Mouse (Mus musculus) spleen, postnatal 36 days (tissue): ENCODE results near the gene Bptf.
A peak's percentile ranks its signal among the peaks of the same experiment; 100 is the strongest.
"Not testable (repeated sequence)": the region's sequence is repeated elsewhere in the genome, so short reads cannot be mapped to it uniquely, and the experiment has no call there.

ENCODE experiments used
- DNase-seq, 2 experiments: peaks; one replicate each; pipeline ENCODE4 v3.0.0; 2022; ENCODE audit warnings: low spot score in 2 of 2, mixed read lengths in 1 of 2

Gene Bptf

DNA sequence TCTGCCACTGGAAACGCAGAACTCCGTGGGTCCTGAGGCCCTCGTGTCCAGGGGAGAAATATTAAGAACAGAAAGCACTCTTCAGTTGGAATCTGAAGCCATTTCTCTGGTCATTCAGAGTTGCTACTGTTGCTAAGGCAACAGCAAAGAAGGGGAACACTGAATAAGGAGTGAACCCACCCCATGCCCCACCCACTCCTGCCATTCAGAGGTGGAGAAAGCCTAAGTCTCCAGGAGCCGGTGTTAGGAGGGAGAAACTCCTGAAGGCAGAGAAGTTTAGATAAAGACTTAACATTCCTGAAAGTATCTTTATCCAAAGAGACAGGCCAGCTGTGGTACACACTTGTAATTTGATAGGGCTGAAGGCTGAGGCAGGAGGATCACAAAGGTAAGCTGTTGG is 112.6 kb downstream of the Bptf start:
- no peak for DNase-seq

DNA sequence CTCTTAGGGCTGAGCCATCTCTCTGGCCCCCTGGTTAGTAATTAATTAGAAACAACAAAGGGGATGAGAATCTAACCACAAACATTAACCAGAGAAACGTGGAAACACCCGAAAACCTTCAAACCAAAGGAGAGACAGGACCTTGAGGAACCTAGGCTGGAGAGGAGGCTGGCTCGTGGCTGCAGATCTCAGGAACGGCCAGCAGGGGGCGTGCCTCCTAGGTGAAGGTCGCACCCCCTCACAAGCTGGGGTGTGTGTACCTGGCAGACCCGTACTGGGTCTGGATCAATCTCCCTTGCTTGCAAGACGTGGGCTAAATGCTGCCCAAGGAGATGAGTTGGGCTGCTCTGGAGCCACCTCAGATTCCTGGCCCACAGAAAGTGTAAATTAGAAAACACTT is 113.3 kb downstream of the Bptf start:
- no peak for DNase-seq

GRCm38 (mm10) chr11:107017339-107017886 is 114.5 kb downstream of the Bptf start:
- no peak for DNase-seq

GRCm38 (mm10) chr11:107016893-107017292 is 115.0 kb downstream of the Bptf start:
- DNase-seq = no peak

GRCm38 (mm10) chr11:107015535-107016187 is 116.3 kb downstream of the Bptf start:
- not testable (repeated sequence) for DNase-seq

GRCm38 (mm10) chr11:107014597-107015309 is 117.2 kb downstream of the Bptf start:
- DNase-seq = peak in 1 of 2 experiments; percentile 41

DNA sequence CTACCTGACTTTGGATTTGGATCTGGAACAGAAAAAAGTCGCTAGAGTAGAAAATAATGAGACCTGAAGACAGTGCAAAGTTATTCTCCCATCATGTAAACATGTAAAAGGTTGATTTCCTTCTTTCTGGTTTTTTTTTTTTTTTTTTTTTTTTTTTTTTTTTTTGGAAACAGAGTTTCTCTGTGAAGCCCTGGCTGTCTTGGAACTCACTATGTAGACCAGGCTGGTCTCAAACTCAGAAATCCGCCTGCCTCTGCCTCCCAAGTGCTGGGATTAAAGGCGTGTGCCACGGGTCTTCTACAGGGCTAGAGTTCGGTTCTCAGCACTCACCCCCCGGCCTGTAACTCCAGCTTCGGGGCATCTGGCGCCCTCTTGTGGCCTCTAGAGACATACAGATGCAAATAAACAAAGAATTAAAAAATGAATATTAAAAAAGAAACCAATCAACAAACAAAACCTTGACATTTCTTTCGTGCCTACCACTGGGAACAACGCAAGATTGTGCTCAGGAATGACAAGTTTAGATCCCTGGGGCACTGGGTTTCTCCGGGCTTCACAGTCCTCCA is 117.8 kb downstream of the Bptf start:
- no peak for DNase-seq

DNA sequence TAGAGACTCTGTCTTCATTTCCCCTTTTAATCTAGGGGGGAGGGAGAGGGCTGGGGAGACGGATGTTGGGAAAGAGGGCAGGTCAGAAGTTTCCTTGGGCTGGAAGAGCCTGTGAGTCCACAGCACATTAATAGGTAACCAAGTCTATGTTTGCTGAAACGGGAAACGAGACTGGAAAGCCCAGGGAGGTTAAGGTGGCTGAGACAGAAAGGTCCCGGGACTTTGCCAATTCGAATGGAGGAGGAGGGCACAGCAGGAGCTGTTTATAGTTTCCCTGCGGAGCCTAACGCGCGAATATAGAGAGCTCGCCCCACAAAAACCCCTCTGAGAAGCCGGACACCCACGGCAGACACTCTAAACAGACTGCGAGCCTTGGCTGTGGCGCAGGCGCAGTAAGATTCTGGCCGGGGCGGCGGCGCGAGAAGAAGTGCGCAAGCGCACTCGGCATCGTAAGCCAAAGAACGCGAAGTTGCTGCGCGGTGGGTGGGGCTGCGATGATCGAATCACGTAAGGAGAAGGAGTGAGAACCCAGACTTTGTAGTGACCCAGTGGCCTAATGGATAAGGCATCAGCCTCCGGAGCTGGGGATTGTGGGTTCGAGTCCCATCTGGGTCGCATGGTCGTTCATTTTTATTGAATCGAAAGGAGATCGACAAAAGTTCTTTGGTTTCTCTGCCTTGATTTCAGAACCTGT is 119.5 kb downstream of the Bptf start:
- peak; percentile 97 for DNase-seq

DNA sequence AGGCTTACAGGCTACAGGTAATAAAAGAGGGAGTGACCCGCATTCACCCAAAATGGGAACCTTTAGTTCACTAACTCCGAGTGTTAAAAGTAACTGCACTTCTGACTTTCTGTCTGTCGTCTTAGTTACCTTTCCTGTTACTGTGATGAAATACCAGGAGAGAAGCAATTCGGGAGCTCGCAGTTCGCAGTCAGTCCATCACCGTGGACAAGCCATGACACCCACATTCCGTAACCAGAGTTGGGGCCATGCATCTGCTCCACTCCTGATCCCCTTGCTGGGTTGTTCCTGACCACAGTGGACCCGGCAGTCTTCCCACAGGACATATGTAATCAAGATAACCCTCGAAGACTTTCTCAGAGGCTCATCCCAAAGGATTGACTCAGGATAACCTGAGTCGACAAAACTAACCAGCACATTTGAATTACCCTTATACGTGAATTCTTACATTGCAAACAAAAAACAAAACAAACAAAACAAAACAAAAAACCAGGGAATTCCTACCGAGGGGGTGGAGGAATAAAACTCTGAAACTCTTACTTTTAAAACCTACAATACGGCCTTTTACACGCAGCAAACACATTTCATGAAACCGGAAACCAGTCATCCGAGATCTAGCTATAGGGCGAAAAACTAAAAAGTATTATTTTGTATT is 120.1 kb downstream of the Bptf start:
- no peak for DNase-seq

DNA sequence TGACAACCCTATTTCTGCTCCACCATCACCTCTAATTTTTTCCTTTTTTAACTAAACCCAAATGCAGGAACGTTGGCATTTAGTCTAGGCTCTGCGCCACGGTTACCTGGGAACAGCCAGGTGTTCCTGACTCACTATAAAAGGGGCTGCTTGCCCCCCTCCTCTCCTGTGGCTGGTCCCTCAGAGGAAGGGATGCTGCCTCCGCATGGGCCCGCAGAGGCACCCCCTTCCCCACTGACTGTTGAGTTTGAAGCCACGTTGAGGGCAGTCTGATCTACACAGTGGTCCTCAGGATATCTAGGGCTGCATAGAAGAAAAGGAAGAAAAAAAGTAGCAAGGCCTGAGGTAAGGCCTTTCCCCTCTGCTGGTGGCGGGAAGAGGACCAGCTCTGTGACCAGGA is 120.8 kb downstream of the Bptf start:
- DNase-seq = no peak

- no peak for DNase-seq
These were observed 121.5 kb downstream of the Bptf start for GRCm38 (mm10) chr11:107010447-107010846.

GRCm38 (mm10) chr11:107005538-107005937 is 126.4 kb downstream of the Bptf start:
- DNase-seq = no peak

DNA sequence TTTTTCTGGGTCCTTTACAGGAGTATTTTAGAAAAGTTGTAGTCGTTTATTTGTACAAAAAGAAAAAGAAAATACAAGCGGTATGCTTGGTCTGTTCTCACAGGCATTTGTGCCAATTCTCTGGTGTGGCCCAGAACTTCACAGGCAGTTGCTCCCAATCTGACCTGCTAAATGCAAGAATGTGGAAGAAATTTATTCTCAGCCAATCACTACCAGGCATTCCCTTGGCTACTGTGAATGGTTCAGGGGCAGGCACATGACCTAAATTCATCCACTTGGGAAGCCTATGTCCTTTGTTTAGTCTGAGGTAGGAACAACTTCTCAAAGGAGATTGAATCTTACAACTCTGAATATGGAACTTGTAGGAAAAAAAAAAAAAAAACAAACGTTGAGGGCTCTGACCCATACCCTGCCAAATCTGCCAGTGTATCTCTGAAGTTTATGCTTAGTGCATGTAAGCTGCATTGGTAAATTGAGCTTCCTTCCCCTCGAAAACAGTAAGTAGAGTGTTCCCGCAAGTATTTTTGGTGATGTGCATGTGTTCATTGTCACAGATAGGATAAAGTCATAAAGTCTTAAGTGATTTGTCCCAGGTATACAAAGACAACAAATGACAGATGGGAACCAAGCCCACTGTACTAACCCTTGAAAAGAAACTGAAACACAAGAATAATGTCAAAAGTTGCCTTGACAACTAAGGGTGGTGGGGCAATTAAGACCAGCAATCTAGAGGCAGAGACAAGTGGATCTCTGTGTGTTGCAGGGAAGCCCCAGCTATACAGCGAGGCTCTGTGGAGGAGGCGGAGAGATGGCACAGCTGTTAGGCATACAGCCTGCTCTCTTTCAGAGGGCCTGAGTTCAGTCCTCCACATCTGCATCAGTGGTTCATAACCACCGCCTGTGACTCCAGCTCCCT is 129.9 kb downstream of the Bptf start:
- DNase-seq = no peak

GRCm38 (mm10) chr11:106999949-107000513 is 131.9 kb downstream of the Bptf start:
- no peak for DNase-seq

- DNase-seq = peak; percentile 88 to 89
These were observed 132.6 kb downstream of the Bptf start, which contains the start of gene Kpna2 for GRCm38 (mm10) chr11:106999151-106999948. TSS of gene Kpna2 (minus strand) at chr11:106999541.

GRCm38 (mm10) chr11:106998651-106999150 is 133.2 kb downstream of the Bptf start:
- DNase-seq = peak in 1 of 2 experiments; percentile 32

GRCm38 (mm10) chr11:106997976-106998375 is 134.0 kb downstream of the Bptf start:
- no peak for DNase-seq

GRCm38 (mm10) chr11:106996492-106996891 is 135.4 kb downstream of the Bptf start:
- not testable (repeated sequence) for DNase-seq
